Mouse (Mus musculus) frontal cortex, postnatal 25 days (tissue): ENCODE data around the gene Plekha7.

Experiments used
- DNase-seq, 2 experiments: peaks; one replicate each; pipeline ENCODE4 v3.0.0; 2022; ENCODE audit warnings: low spot score in 2 of 2

Plekha7 gene

GRCm38 (mm10) chr7:116288996-116289395 is 19.2 kb downstream of the Plekha7 start:
- DNase-seq = no peak

- DNase-seq = no peak
These were observed 20.2 kb downstream of the Plekha7 start for GRCm38 (mm10) chr7:116287959-116288358.

GRCm38 (mm10) chr7:116286611-116287355 is 21.4 kb downstream of the Plekha7 start:
- no peak for DNase-seq

- no peak for DNase-seq
These were observed 22.0 kb downstream of the Plekha7 start for GRCm38 (mm10) chr7:116286173-116286572.

GRCm38 (mm10) chr7:116285216-116285615 is 23.0 kb downstream of the Plekha7 start:
- DNase-seq = no peak

- DNase-seq = no peak
These were observed 25.4 kb downstream of the Plekha7 start for GRCm38 (mm10) chr7:116282755-116283154.

GRCm38 (mm10) chr7:116280126-116280525 is 28.1 kb downstream of the Plekha7 start:
- DNase-seq = no peak

- DNase-seq = no peak
These were observed 29.9 kb downstream of the Plekha7 start for GRCm38 (mm10) chr7:116278280-116278679.

GRCm38 (mm10) chr7:116276315-116276714 is 31.9 kb downstream of the Plekha7 start:
- no peak for DNase-seq

GRCm38 (mm10) chr7:116273111-116273510 is 35.1 kb downstream of the Plekha7 start:
- no peak for DNase-seq

- DNase-seq = no peak
These were observed 38.6 kb downstream of the Plekha7 start for GRCm38 (mm10) chr7:116269501-116269995.

GRCm38 (mm10) chr7:116268113-116268926 is 39.9 kb downstream of the Plekha7 start:
- DNase-seq = no peak

GRCm38 (mm10) chr7:116263281-116263680 is 44.9 kb downstream of the Plekha7 start:
- no peak for DNase-seq

GRCm38 (mm10) chr7:116262508-116262907 is 45.7 kb downstream of the Plekha7 start:
- DNase-seq = no peak

GRCm38 (mm10) chr7:116262101-116262500 is 46.1 kb downstream of the Plekha7 start:
- DNase-seq = no peak

- DNase-seq = no peak
These were observed 47.2 kb downstream of the Plekha7 start for GRCm38 (mm10) chr7:116260826-116261615.

- DNase-seq = no peak
These were observed 49.6 kb downstream of the Plekha7 start for GRCm38 (mm10) chr7:116258464-116259185.

- DNase-seq = no peak
These were observed 50.2 kb downstream of the Plekha7 start for GRCm38 (mm10) chr7:116257953-116258352.

GRCm38 (mm10) chr7:116255664-116256063 is 52.5 kb downstream of the Plekha7 start:
- no peak for DNase-seq

GRCm38 (mm10) chr7:116254660-116255059 is 53.5 kb downstream of the Plekha7 start:
- no peak for DNase-seq

GRCm38 (mm10) chr7:116252470-116252869 is 55.7 kb downstream of the Plekha7 start:
- DNase-seq = no peak
